Mouse (Mus musculus) embryo, embryonic 9.5 days (tissue): ENCODE data around the gene Gm19426.

Experiments used
- DNase-seq: peaks from one replicate; pipeline ENCODE4 v3.0.0-alpha.2; 2017; ENCODE audit errors: extremely low spot score

The Gm19426 gene

GRCm38 (mm10) chr2:84743561-84743960 lies at the start of gene Gm19426:
Gm19426 (minus strand) TSS chr2:84743655.
- DNase-seq: peak; percentile 95

GRCm38 (mm10) chr2:84793154-84793553 lies 49.7 kb upstream of the Gm19426 start:
- no peak for DNase-seq

GRCm38 (mm10) chr2:84792516-84792915 lies 49.1 kb upstream of the Gm19426 start:
- DNase-seq: no peak

DNA sequence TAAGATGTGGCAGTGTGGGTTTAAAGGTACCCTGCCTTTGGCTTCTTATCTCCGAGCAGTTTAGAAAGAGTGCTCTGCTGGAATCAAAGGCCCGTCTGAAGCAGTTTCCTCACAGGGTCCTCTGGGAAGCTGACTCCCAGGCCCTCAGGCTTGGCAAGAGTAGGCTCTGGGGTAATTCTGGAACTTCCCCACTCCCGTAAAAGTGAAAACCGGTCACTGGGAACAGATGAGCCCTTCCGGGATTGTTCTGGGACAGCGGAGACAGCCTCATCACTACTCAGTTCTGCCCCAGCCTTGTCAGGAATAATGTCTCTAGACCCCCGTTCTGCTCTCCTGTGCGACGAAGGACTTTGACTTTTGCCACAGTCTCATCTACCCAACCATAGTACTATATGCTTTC lies 47.0 kb upstream of the Gm19426 start:
- no peak for DNase-seq

- no peak for DNase-seq
Measured at GRCm38 (mm10) chr2:84788316-84788715, 44.9 kb upstream of the Gm19426 start.

- DNase-seq: no peak
Measured at GRCm38 (mm10) chr2:84783840-84784566, 40.5 kb upstream of the Gm19426 start.

GRCm38 (mm10) chr2:84783315-84783714 lies 39.9 kb upstream of the Gm19426 start:
- DNase-seq: no peak

- no peak for DNase-seq
Measured at GRCm38 (mm10) chr2:84779210-84779609, 35.8 kb upstream of the Gm19426 start.

GRCm38 (mm10) chr2:84777706-84778105 lies 34.3 kb upstream of the Gm19426 start:
- DNase-seq: no peak

GRCm38 (mm10) chr2:84775665-84776064 lies 32.2 kb upstream of the Gm19426 start:
- DNase-seq: no peak

GRCm38 (mm10) chr2:84775241-84775640 lies 31.8 kb upstream of the Gm19426 start, which contains the start of gene Serping1:
Serping1 (minus strand) TSS chr2:84775444.
- DNase-seq: peak; percentile 32

DNA sequence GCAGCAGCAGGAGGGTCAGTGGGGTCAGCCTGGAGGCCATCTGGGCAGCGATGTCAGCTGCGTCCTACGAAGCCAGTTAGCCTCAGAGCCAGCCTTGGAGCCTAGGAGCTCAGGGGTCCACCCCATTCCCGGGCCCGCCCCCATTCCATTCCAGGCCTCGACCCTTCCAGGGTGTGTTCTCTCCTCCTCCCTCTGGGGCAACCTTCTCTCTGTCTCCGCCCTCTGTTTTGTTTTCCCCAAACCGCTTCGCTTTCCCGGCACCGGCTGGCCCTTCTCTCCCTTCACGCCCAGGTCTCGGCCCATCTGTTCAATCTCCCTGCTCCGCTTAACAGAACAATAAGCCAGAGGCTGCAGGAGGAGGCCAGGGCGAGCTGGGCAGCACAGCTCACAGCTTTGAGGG lies 31.3 kb upstream of the Gm19426 start:
- peak; percentile 91 for DNase-seq

- no peak for DNase-seq
Measured at GRCm38 (mm10) chr2:84773195-84773594, 29.7 kb upstream of the Gm19426 start.

DNA sequence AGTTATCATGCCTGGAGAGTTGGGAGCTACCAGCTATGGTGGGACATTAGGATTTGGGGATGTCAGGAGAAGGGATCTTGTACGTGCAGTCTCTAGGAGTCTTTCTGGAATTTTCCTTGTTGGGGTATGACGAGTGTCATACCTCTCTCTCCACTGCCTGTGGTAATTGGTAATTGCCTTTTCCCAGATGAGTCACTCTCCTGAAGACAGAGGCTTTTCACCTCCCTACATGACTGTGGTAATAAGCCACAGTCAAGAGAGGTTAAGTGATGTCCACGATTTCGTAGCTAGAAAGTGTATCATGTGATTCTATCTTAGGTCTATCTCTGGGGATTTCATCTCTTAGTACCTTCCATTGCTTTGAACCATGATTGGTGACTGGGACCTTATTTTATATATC lies 29.0 kb upstream of the Gm19426 start:
- no peak for DNase-seq

- no peak for DNase-seq
Measured at GRCm38 (mm10) chr2:84770501-84770900, 27.0 kb upstream of the Gm19426 start.

GRCm38 (mm10) chr2:84762818-84763217 lies 19.4 kb upstream of the Gm19426 start:
- no peak for DNase-seq

- DNase-seq: no peak
Measured at GRCm38 (mm10) chr2:84762295-84762694, 18.8 kb upstream of the Gm19426 start.

GRCm38 (mm10) chr2:84761840-84762239 lies 18.4 kb upstream of the Gm19426 start:
- no peak for DNase-seq

- no peak for DNase-seq
Measured at GRCm38 (mm10) chr2:84761309-84761708, 17.9 kb upstream of the Gm19426 start.

- DNase-seq: no peak
Measured at GRCm38 (mm10) chr2:84760777-84761176, 17.3 kb upstream of the Gm19426 start.

GRCm38 (mm10) chr2:84758542-84759127 lies 15.2 kb upstream of the Gm19426 start:
- DNase-seq: peak; percentile 66

DNA sequence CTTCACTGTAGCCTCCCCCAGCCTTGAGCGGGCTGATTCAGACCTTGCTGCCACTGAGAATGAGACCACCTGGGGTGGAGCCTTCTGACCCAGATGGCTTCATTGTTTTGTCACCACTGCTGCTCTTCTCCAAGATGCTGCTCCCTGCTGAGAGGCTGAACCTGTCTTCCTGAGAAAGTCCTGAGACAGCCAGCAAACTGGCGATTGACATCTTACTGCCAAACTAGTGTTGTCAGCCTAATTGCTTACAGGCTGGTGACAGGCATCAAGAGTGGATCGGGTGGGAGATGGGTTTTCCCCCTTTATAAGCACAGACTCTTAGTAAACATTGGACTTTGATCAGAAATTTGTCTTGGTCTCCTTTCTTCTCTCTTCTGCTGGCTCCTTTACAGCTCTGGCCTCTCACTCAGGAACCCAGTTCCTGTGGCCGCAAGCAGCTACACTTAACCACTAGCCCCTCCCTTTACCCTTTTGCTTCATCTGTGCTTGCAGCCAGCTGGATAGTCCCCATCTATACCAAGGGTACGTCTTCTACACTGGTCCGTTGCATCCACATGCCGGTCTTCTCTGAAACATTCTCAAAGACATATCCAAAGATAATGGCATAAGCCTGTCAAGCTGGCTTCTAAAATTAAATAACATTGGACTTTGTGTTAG lies 13.7 kb upstream of the Gm19426 start:
- DNase-seq: no peak

- no peak for DNase-seq
Measured at GRCm38 (mm10) chr2:84756245-84756644, 12.8 kb upstream of the Gm19426 start.
